In genomic region chr6:120995541-120995940, GRCm38 (mm10) we compare ENCODE assay signal across 15 mouse cellular contexts.
"Had no signal": no experiment of that assay in that cellular context is flagged by ENCODE, and none has a peak within 500 bp of the region (broad histone marks: within the 10 kb centered on the region; RNA-seq: fewer than 3 reads in every experiment).

No protein-coding gene starts in this region.

- H3K4me2 ChIP-seq: liver, embryonic 11.5 days; liver, embryonic 15.5 days; midbrain, embryonic 13.5 days; neural tube, embryonic 15.5 days had no signal

- H3K27me3 ChIP-seq: liver, embryonic 15.5 days; midbrain, embryonic 13.5 days; neural tube, embryonic 15.5 days had no signal

- H3K4me1 ChIP-seq: limb, embryonic 10.5 days; midbrain, embryonic 13.5 days; neural tube, embryonic 15.5 days had no signal

- H3K9me3 ChIP-seq: limb, embryonic 10.5 days; liver, embryonic 15.5 days; midbrain, embryonic 13.5 days; neural tube, embryonic 15.5 days had no signal

- H3K27ac ChIP-seq: left cerebral cortex, adult 2 months; limb, embryonic 10.5 days; liver, embryonic 15.5 days; midbrain, embryonic 13.5 days; neural tube, embryonic 15.5 days had no signal

- H3K36me3 ChIP-seq: limb, embryonic 10.5 days had no signal

- DNase-seq: kidney, adult 8-10 months; kidney, postnatal 25 days; lung, adult 2 months; lung, postnatal 14 days; right cerebral cortex, postnatal 4 days; spleen, adult 18-20 months; thymus, adult 18-20 months; thymus, postnatal 25 days had no signal

- H3K4me3 ChIP-seq: left cerebral cortex, adult 2 months; limb, embryonic 10.5 days; liver, embryonic 15.5 days; midbrain, embryonic 13.5 days; neural tube, embryonic 15.5 days had no signal

- H3K9ac ChIP-seq: liver, embryonic 15.5 days; midbrain, embryonic 13.5 days; neural tube, embryonic 15.5 days had no signal

- ATAC-seq: inflammation-experienced regulatory T-cells, adult 6 months; midbrain, embryonic 13.5 days had no signal
